Mouse (Mus musculus) brain, embryonic 14.5 days (tissue): ENCODE results near the gene Zfhx3.

Experiments
- CTCF ChIP-seq: fragments of 200-500 bp; IDR thresholded peaks from 2 replicates; pipeline ENCODE4 v1.5.1; 2012; ENCODE audit warnings: inconsistent platforms, mild to moderate bottlenecking, moderate library complexity, borderline replicate concordance; ENCODE audit not compliant: insufficient read depth, insufficient read length; ENCODE audit errors: extremely low read depth
- POLR2A ChIP-seq: fragments of 200-500 bp; IDR thresholded peaks from 2 replicates; pipeline ENCODE4 v1.6.1; 2012; ENCODE audit warnings: mild to moderate bottlenecking, inconsistent platforms, borderline replicate concordance; ENCODE audit not compliant: poor library complexity, insufficient read depth, insufficient read length, severe bottlenecking; ENCODE audit errors: extremely low read depth

GRCm38 (mm10) chr8:108378036-108378435, 435.6 kb downstream of the Zfhx3 start:
- TF ChIP-seq CTCF (no peak), POLR2A (no peak)
